Mouse (Mus musculus) frontal cortex, postnatal 25 days (tissue): ENCODE data around the gene Tcfl5.
A peak's percentile ranks its signal among the peaks of the same experiment; 100 is the strongest.

Source experiments
- DNase-seq, 2 experiments: peaks; one replicate each; pipeline ENCODE4 v3.0.0; 2022; ENCODE audit warnings: low spot score in 2 of 2

The Tcfl5 gene

DNA sequence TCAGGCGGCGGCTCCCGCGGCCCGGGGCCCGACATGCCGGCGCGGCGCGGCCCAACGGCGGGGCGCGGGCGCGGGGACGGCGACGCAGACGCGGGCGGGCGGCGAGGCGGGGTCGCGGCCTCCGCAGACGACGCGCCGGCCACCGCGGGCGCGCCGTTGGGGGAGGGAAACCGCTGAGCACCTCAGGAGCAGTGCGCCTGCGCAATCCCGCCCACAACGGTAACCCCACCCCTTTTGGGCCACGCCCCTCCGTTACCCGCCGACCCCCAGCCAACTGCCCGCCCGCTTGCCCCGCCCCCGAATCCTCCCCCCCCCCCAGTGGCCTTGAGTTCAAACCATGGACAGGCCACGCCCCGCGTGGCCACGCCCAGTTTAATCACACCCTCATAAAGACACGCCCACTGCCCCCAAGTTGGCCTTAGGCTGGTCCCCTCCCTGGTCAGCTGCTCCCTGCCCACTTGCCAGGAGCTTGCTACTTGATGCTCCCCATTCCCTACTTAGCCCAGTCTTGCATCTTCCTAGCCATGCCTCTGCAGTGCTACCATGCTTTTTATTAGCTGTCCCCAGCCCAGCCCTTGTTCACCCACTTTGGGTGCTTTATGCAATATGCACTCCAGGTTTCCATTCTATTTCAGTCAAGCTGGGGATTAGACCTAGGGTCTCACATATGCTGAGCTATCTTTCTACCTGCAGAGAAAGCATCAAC, at the start of gene Tcfl5:
Gene Tcfl5 (minus strand): TSS at position 154 of the 706 bp plus-strand sequence.
- DNase-seq, result no peak

- DNase-seq, result no peak
These were observed 47.3 kb upstream of the Tcfl5 start for GRCm38 (mm10) chr2:180689841-180690240.

DNA sequence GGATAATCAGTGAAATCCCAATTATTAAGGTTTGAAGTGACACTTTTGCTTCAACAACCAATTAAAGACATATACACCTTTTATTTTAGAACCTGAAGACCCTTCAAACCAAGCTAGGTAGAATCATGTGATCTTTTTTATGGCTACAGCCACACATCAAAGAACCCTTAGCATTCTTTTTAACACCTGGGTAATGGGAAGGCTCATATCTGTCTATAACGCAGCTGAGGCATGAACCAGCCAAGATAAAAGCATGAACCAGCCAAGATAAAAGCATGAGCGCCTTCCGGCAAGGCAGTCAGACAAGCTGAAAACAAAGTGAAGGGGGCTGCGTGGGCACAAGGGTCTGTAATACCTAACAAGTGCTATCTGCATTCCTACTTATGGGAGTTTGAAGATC, 41.5 kb upstream of the Tcfl5 start:
- DNase-seq, result no peak

- DNase-seq, result no peak
These were observed 41.0 kb upstream of the Tcfl5 start for GRCm38 (mm10) chr2:180683524-180683923.

DNA sequence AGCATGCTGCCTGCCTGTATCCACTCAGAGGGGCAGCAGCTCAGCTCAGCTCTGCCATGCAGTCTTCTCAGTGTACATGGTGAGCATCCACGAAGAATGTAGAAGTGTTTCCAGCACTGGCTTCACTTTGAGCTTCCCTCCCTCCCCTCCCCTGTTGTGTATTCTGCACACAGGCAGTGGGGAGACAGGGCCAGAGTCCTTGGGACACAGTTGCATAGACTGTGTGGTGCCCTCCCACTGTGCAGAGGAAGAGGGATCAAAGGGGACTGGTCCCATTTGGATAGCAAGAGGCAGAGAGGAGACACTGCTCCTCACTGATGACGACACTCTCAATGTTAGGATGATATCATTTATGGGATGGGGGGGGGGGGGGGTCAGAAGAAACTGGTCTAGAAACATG, 38.7 kb upstream of the Tcfl5 start:
- no peak for DNase-seq

DNA sequence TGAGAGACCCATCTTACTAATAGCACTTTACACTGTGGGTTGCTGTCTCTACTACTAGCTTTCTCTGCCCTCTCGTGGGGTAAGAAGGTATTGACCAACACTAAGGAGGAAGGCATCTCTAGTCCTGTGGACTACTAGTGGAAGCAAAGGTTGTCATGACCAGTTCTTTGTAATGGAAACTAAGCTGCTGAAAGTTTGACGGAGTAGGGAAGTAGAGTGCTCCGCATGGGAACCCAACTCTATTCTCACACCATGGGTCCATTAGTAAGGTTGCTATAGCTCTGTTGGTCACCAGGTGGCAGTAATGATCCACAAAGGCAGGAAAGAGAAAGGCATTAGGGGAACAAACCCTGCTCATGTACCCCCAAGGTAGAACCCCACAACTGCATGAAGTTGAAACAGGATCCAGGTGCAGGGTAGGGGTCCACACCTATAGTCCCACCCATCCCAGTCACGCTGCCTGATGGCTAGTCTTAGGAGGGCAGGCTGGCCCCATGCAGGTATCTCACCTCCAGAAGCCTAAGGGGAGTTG, 36.2 kb upstream of the Tcfl5 start:
- DNase-seq, result peak; percentile 52 to 61

GRCm38 (mm10) chr2:180676706-180677105, 34.2 kb upstream of the Tcfl5 start:
- no peak for DNase-seq

DNA sequence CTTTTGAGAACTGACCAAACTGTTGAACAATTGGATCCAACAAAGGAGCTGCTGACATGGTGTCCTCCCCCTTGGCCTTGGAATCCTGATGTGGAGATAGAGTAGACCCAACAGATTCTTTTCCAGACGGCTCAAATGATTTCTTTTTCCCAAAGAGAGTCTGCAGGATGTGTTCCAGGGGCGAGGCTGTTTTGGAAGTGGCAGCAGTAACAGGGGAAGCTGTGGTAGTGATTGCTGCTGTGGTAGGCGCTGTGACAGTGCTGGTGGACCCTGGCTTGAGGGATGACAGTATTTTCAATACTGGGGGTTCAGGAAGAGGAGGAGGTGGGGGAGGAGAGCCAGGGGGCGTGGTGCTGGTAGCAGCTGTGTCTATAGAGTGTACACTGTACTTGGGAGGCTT, 19.5 kb upstream of the Tcfl5 start:
- DNase-seq, result no peak

DNA sequence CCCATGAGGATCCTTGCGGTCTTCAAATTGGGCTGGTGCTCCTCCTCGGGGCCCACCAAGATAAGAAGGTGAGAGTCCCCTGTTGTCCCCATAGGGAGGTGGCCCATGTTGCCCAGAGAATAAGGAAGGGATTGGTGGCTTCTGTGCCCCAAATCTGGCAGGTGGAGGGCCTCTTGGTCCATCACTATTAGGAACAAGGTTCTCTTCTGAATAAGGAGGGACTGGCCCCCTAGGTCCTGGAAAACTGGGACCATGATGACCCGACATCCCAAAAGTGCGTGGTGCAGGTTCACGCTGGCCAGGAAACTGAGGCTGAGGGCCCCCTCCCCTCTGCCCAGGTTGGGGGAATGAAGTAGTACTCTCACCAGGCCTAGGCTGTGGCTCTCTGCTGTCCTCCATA, 18.0 kb upstream of the Tcfl5 start:
- no peak for DNase-seq

- DNase-seq, result no peak
These were observed 17.0 kb upstream of the Tcfl5 start for GRCm38 (mm10) chr2:180659353-180660150.

- DNase-seq, result no peak
These were observed 15.9 kb upstream of the Tcfl5 start for GRCm38 (mm10) chr2:180658381-180658780.

DNA sequence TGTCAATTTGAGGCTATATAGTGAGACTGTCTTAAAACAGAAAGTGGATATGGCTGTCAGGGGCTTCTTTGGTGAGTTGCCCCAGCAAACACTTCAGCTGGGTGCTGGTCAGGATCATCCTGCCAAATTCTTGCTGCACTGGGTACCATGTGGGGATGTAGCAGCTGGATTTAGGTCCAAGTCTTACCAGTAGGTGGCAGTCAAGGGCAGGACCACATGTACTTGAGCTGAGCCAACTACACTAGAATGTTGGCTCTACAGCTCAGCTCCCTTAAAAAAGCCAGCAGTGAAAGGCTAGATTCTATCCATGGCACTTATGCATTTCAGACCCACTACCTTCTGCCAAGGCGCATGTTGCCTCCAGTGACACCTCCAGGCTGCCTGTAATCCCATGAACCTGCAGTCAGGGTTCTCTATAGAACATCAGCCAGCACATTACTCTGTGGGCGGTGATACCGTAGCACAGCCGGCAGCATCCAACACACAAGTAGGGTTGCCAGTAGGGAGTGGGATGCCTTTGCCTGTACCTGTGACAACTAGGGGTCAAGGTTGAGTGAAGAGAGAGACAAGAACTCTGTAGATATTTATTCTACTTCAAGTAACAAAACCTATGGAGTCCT, 15.0 kb upstream of the Tcfl5 start:
- peak; percentile 59 to 69 for DNase-seq

DNA sequence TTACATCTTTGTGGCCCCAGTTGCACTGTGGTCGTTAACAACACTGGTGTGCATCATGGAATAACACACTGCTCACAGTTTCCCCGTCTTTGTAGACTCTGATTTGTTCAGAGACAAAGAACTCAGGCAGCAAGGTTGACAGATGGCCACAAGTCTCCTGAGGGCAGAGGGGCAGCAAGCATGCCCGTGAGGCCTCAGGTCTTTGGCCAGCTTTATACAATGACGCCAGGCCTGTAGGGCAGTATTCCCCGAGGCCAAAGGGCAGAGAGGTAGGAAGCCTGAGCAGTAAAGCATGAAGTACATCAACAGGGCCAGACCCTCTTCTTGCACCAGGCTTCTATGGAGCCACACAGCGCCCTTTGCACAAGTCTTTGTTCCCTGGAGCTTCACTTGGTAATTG, 12.6 kb upstream of the Tcfl5 start:
- no peak for DNase-seq

- DNase-seq, result no peak
These were observed 12.2 kb upstream of the Tcfl5 start for GRCm38 (mm10) chr2:180654666-180655065.

- DNase-seq, result no peak
These were observed 4.3 kb upstream of the Tcfl5 start for GRCm38 (mm10) chr2:180646841-180647240.

DNA sequence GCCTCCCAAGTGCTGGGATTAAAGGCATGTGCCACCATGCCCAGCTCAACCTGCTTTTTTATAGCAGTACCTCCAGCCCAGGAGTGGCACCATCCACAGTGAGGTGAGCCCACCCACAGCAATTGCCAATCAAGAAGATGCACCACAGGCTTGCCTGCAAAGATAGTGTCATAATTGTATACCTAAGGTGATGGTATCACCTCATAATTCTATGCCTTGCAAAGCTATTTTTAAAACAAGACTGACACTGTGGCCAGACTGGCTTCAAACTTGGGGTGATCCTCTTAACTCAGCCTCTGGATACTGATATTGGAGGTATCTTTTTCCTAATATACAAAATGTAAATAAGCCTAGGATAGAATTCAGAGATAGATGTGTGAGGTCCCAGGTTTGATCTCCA, 1.1 kb upstream of the Tcfl5 start:
- no peak for DNase-seq

DNA sequence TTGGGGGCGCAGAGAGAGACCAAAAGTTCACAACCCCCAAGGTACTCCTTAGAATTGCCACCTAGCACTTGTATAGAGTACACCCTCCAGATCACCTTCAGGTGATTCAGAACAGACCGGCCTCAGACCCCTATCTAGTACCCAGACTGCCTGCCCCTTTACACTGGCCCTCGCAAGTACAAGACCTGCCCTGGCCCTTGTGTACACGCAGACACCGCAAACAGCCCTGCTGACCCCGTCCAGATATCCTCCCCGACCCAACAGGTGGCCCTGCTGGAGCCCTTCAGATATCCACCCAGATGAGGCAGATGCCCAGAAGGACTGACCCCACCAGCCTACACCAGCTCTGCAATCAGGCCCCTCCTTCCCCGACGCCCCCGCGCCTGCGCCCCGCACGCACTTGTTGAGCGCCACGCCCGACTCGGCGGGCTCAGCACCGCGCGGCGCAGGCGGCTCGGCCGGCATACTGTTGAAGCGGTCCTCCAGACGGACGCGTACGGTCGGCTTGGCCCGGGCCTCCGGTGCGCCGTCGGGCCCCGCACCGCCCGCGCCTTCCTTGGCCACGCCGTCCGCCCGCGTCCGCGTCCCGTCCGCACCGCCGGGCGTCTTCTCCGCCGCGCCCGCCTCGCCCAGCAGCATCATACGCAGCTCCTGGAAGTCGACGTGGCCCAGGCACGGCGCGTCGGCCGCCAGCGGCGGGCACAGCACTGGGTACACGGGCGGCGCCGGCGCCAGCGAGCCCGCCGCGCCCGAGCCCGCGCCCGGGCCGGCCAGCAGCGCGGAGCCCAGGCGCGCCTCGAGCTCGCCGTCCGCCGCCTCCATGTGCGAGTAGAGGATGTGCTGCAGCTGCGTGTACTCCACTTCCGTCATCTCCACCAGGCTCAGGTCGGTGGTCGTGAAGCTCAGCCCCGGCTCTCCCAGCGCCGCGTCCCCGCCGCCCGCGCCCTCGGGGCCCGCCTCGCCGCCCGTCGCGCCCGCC, 643 bp downstream of the Tcfl5 start:
- DNase-seq, result no peak

GRCm38 (mm10) chr2:180611882-180612281, 30.6 kb downstream of the Tcfl5 start:
- no peak for DNase-seq

DNA sequence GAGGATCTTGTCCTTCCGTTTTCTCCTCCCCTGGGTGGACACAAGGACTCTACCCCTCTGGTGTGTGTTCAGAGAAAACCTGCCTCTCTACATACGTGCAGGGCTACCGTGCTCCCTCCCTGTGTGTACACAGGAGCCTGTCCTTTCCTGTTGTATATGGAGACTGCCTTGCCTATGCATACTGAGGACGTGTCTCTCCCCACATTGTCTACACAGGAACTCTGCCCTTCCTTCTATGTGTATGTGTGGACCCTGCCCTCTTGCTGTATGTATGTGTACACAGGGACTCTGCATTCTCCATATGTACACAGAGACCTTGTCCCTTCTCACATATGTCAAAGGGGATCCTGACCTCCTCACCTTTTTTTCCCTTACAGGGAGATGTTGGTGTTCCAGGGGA, 32.2 kb downstream of the Tcfl5 start:
- no peak for DNase-seq

DNA sequence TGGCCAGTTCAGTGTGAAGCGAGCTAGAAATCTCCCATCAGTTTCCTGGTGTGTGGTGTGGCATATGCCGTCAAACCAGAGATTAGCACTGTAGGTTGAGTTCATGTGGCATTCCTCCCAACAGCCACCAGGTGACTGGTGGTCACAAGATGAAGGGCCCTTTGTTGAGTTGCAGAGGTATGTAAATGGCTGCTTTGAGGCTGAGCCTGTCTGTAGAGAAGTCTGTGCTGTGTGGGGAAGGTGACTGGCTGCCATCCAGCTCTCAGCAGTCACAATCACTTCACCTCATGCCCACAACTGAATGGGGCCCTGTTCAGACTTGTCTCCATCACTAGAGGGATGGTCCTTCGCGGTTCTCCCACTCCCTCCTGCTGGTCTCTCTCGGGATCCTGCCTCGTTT, 37.7 kb downstream of the Tcfl5 start:
- DNase-seq, result no peak

GRCm38 (mm10) chr2:180600569-180601021, 41.9 kb downstream of the Tcfl5 start:
- no peak for DNase-seq
